Mouse (Mus musculus) bone marrow, adult 2 months (tissue): ENCODE data around the gene Hist1h4b.

ENCODE experiments used
- CTCF ChIP-seq: fragments of 200-500 bp; IDR thresholded peaks from 2 replicates; pipeline ENCODE4 v1.5.1; 2011; ENCODE audit warnings: low read length, control low read depth; ENCODE audit not compliant: control insufficient read depth, insufficient read depth
- POLR2A ChIP-seq: fragments of 200-500 bp; IDR thresholded peaks from 2 replicates; pipeline ENCODE4 v1.6.1; 2011; ENCODE audit warnings: low read depth, mild to moderate bottlenecking, control low read depth, low read length, borderline replicate concordance; ENCODE audit not compliant: control insufficient read depth

- TF ChIP-seq CTCF (no peak), POLR2A (no peak)
These were observed 47.0 kb upstream of the Hist1h4b start for GRCm38 (mm10) chr13:23709714-23710373.
